Mouse (Mus musculus): ENCODE measurements at regions not wholly inside any gene's neighbourhood (a gene's known extent, or its start where the extent isn't known, plus 50 kb on each side); places are given as distances from the start of the nearest gene placed in this dataset.
"Not testable (repeated sequence)": the region's sequence is repeated elsewhere in the genome, so short reads cannot be mapped to it uniquely, and the experiment has no call there.

- DNase-seq (ENCODE audit: low spot score in 2 of 2) = no peak
Measured at GRCm38 (mm10) chr1:193496265-193497183, 126.4 kb upstream of the Camk1g start.

GRCm38 (mm10) chr1:193488039-193488438 is 117.9 kb upstream of the Camk1g start:
- DNase-seq (ENCODE audit: low spot score in 2 of 2) = no peak

GRCm38 (mm10) chr1:193486668-193487067 is 116.6 kb upstream of the Camk1g start:
- DNase-seq (ENCODE audit: low spot score in 2 of 2) = not testable (repeated sequence)

- DNase-seq (ENCODE audit: low spot score in 2 of 2) = no peak
Measured at GRCm38 (mm10) chr1:193484977-193485376, 114.9 kb upstream of the Camk1g start.

GRCm38 (mm10) chr1:193477298-193477697 is 107.2 kb upstream of the Camk1g start:
- no peak for DNase-seq (ENCODE audit: low spot score in 2 of 2)

GRCm38 (mm10) chr1:193476805-193477204 is 106.7 kb upstream of the Camk1g start:
- no peak for DNase-seq (ENCODE audit: low spot score in 2 of 2)

GRCm38 (mm10) chr1:193466306-193466705 is 96.2 kb upstream of the Camk1g start:
- no peak for DNase-seq (ENCODE audit: low spot score in 2 of 2)

GRCm38 (mm10) chr1:193459735-193460134 is 89.6 kb upstream of the Camk1g start:
- DNase-seq (ENCODE audit: low spot score in 2 of 2) = no peak

- DNase-seq (ENCODE audit: low spot score in 2 of 2) = no peak
Measured at GRCm38 (mm10) chr1:193457908-193458307, 87.8 kb upstream of the Camk1g start.

- DNase-seq (ENCODE audit: low spot score in 2 of 2) = no peak
Measured at GRCm38 (mm10) chr1:193453654-193454053, 83.6 kb upstream of the Camk1g start.

- DNase-seq (ENCODE audit: low spot score in 2 of 2) = no peak
Measured at GRCm38 (mm10) chr1:193451471-193452135, 81.5 kb upstream of the Camk1g start.

GRCm38 (mm10) chr1:193450814-193451213 is 80.7 kb upstream of the Camk1g start:
- no peak for DNase-seq (ENCODE audit: low spot score in 2 of 2)

- no peak for DNase-seq (ENCODE audit: low spot score in 2 of 2)
Measured at GRCm38 (mm10) chr1:193450201-193450600, 80.1 kb upstream of the Camk1g start.

- peak in 1 of 2 experiments; percentile 16 for DNase-seq (ENCODE audit: low spot score in 2 of 2)
Measured at GRCm38 (mm10) chr1:193449394-193450103, 79.5 kb upstream of the Camk1g start.

- no peak for DNase-seq (ENCODE audit: low spot score in 2 of 2)
Measured at GRCm38 (mm10) chr1:193448793-193449393, 78.8 kb upstream of the Camk1g start.

- DNase-seq (ENCODE audit: low spot score in 2 of 2) = no peak
Measured at GRCm38 (mm10) chr1:193447647-193448046, 77.5 kb upstream of the Camk1g start.

GRCm38 (mm10) chr1:193443964-193444676 is 74.0 kb upstream of the Camk1g start:
- no peak for DNase-seq (ENCODE audit: low spot score in 2 of 2)

GRCm38 (mm10) chr1:193440512-193440911 is 70.4 kb upstream of the Camk1g start:
- DNase-seq (ENCODE audit: low spot score in 2 of 2) = no peak

- no peak for DNase-seq (ENCODE audit: low spot score in 2 of 2)
Measured at GRCm38 (mm10) chr1:193434281-193434680, 64.2 kb upstream of the Camk1g start.

GRCm38 (mm10) chr1:193433493-193434021 is 63.5 kb upstream of the Camk1g start:
- DNase-seq (ENCODE audit: low spot score in 2 of 2) = no peak
